27 mouse cellular contexts compared by ENCODE assay signal in genomic region chr14:30367074-30367473, GRCm38 (mm10).
DNase-seq lines count a peak whose midpoint lies in the region; ATAC-seq and TF ChIP-seq lines count a peak whose summit lies in the region.
"Had no signal": no experiment of that assay in that cellular context is flagged by ENCODE, and none has a peak within 500 bp of the region (broad histone marks: within the 10 kb centered on the region; RNA-seq: fewer than 3 reads in every experiment).

No protein-coding gene starts in this region.

- 0 out of 2 replicates have a peak, but pooled peaks cover 1% of the 10 kb centered on the region for H3K4me1 ChIP-seq in intestine, embryonic 14.5 days (replicated peaks; ENCODE audit: control insufficient read depth, insufficient read depth, low read length)
- H3K4me1 ChIP-seq in intestine, embryonic 16.5 days (ENCODE audit: control insufficient read depth, insufficient read depth, low read length), result no peaks in the 10 kb centered on the region
- no peaks in the 10 kb centered on the region for H3K4me1 ChIP-seq in stomach, postnatal 0 days (replicated peaks; ENCODE audit: control insufficient read depth, insufficient read depth)
- H3K4me1 ChIP-seq in heart, embryonic 10.5 days, result peaks cover 7% of the 10 kb centered on the region; the same call in 1 of the 2 replicates
- H3K4me1 ChIP-seq: embryonic facial prominence, embryonic 10.5 days; forebrain, embryonic 12.5 days; forebrain, embryonic 15.5 days; hindbrain, embryonic 12.5 days; hindbrain, embryonic 15.5 days; intestine, embryonic 15.5 days had no signal

- DNase-seq in cerebellum, adult 8-10 months, result peak; percentile 14
- no peak for DNase-seq in cerebellum, adult 11 months
- DNase-seq in intestine, embryonic 14.5 days (ENCODE audit: low spot score), result peak; percentile 33
- DNase-seq in stomach, postnatal 0 days (ENCODE audit: low spot score), result peak; percentile 1
- DNase-seq in heart, embryonic 10.5 days (ENCODE audit: low spot score), result no peak
- DNase-seq: adrenal gland, postnatal 10 days; B cell, adult 2 months; embryo, embryonic 11 days; gastrocnemius, postnatal 25 days; heart, adult 18-20 months; heart, postnatal 14 days; heart, postnatal 4 days; kidney, adult 18-20 months; kidney, adult 9 months had no signal

- H3K27ac ChIP-seq in intestine, embryonic 14.5 days (ENCODE audit: low read depth), result no peak overlapping the region
- no peak overlapping the region for H3K27ac ChIP-seq in intestine, embryonic 16.5 days (ENCODE audit: low read length)
- no peak overlapping the region for H3K27ac ChIP-seq in stomach, postnatal 0 days (replicated peaks)
- no peak overlapping the region for H3K27ac ChIP-seq in heart, embryonic 10.5 days
- H3K27ac ChIP-seq: embryonic facial prominence, embryonic 10.5 days; embryonic facial prominence, embryonic 13.5 days; forebrain, embryonic 12.5 days; forebrain, embryonic 15.5 days; heart, embryonic 13.5 days; hindbrain, embryonic 12.5 days; hindbrain, embryonic 15.5 days; intestine, embryonic 15.5 days had no signal

- no peaks in the 10 kb centered on the region for H3K36me3 ChIP-seq in intestine, embryonic 14.5 days (ENCODE audit: control insufficient read depth, insufficient read depth, low read length)
- H3K36me3 ChIP-seq in intestine, embryonic 16.5 days (ENCODE audit: control insufficient read depth, insufficient read depth, low read length), result no peaks in the 10 kb centered on the region
- no peaks in the 10 kb centered on the region for H3K36me3 ChIP-seq in stomach, postnatal 0 days (ENCODE audit: control insufficient read depth, insufficient read depth, low read length)
- H3K36me3 ChIP-seq in heart, embryonic 10.5 days, result no peaks in the 10 kb centered on the region
- H3K36me3 ChIP-seq: embryonic facial prominence, embryonic 10.5 days; embryonic facial prominence, embryonic 13.5 days; forebrain, embryonic 12.5 days; forebrain, embryonic 15.5 days; G1E; heart, embryonic 13.5 days; hindbrain, embryonic 12.5 days; hindbrain, embryonic 15.5 days; intestine, embryonic 15.5 days had no signal

- H3K4me2 ChIP-seq in intestine, embryonic 14.5 days (ENCODE audit: low read length), result no peak overlapping the region
- no peak overlapping the region for H3K4me2 ChIP-seq in intestine, embryonic 16.5 days (ENCODE audit: low read depth, low read length)
- H3K4me2 ChIP-seq in stomach, postnatal 0 days (replicated peaks; ENCODE audit: low read depth), result no peak overlapping the region
- H3K4me2 ChIP-seq: embryonic facial prominence, embryonic 13.5 days; forebrain, embryonic 12.5 days; forebrain, embryonic 15.5 days; heart, embryonic 13.5 days; hindbrain, embryonic 12.5 days; hindbrain, embryonic 15.5 days; intestine, embryonic 15.5 days had no signal

- 78% methylated on average over 4 of the region's 4 CpGs for WGBS in intestine, embryonic 14.5 days
- WGBS in intestine, embryonic 16.5 days, result 72% methylated on average over 4 of the region's 4 CpGs
- WGBS in stomach, postnatal 0 days, result 81% methylated on average over 4 of the region's 4 CpGs
- 61% methylated on average over 4 of the region's 4 CpGs for WGBS in heart, embryonic 10.5 days

- no peak for TF ChIP-seq EP300 in stomach, postnatal 0 days (optimal IDR thresholded peaks at IDR 0.05)

- no peak overlapping the region for H3K9ac ChIP-seq in intestine, embryonic 14.5 days (ENCODE audit: low read length)
- H3K9ac ChIP-seq in intestine, embryonic 16.5 days (ENCODE audit: low read depth, low read length), result no peak overlapping the region
- H3K9ac ChIP-seq in stomach, postnatal 0 days (ENCODE audit: low read length), result no peak overlapping the region
- H3K9ac ChIP-seq: embryonic facial prominence, embryonic 13.5 days; forebrain, embryonic 12.5 days; forebrain, embryonic 15.5 days; heart, embryonic 13.5 days; hindbrain, embryonic 12.5 days; hindbrain, embryonic 15.5 days; intestine, embryonic 15.5 days had no signal

- no peak for ATAC-seq in intestine, embryonic 14.5 days (replicated peaks; ENCODE audit: low FRiP score, low TSS enrichment, low read depth)
- ATAC-seq in intestine, embryonic 16.5 days, result no peak
- ATAC-seq in stomach, postnatal 0 days (ENCODE audit: low FRiP score, low TSS enrichment), result no peak
- ATAC-seq: forebrain, embryonic 15.5 days; intestine, embryonic 15.5 days; Patski had no signal

- TF ChIP-seq CTCF in stomach, postnatal 0 days (IDR thresholded peaks at IDR 0.05; ENCODE audit: low read depth), result no peak

- H3K4me3 ChIP-seq in intestine, embryonic 14.5 days (ENCODE audit: low read depth, low read length), result no peak overlapping the region
- H3K4me3 ChIP-seq in intestine, embryonic 16.5 days (ENCODE audit: low read length), result no peak overlapping the region
- H3K4me3 ChIP-seq in stomach, postnatal 0 days (ENCODE audit: low read depth, low read length), result no peak overlapping the region
- no peak overlapping the region for H3K4me3 ChIP-seq in heart, embryonic 10.5 days
- H3K4me3 ChIP-seq: embryonic facial prominence, embryonic 10.5 days; embryonic facial prominence, embryonic 13.5 days; erythroblast, embryonic 14.5 days; forebrain, embryonic 12.5 days; forebrain, embryonic 15.5 days; heart, embryonic 13.5 days; hindbrain, embryonic 12.5 days; hindbrain, embryonic 15.5 days; intestine, embryonic 15.5 days had no signal

- H3K9me3 ChIP-seq in intestine, embryonic 14.5 days (ENCODE audit: control insufficient read depth, low read length), result no peaks in the 10 kb centered on the region
- H3K9me3 ChIP-seq in intestine, embryonic 16.5 days (ENCODE audit: control insufficient read depth, low read length), result no peaks in the 10 kb centered on the region
- H3K9me3 ChIP-seq in stomach, postnatal 0 days (ENCODE audit: control insufficient read depth, low read length), result no peaks in the 10 kb centered on the region
- H3K9me3 ChIP-seq in heart, embryonic 10.5 days, result no peaks in the 10 kb centered on the region
- H3K9me3 ChIP-seq: embryonic facial prominence, embryonic 10.5 days; embryonic facial prominence, embryonic 13.5 days; forebrain, embryonic 12.5 days; forebrain, embryonic 15.5 days; G1E; heart, embryonic 13.5 days; hindbrain, embryonic 12.5 days; hindbrain, embryonic 15.5 days; intestine, embryonic 15.5 days had no signal

- H3K27me3 ChIP-seq in intestine, embryonic 14.5 days (replicated peaks; ENCODE audit: control insufficient read depth, insufficient read depth, low read length), result no peaks in the 10 kb centered on the region
- no peaks in the 10 kb centered on the region for H3K27me3 ChIP-seq in intestine, embryonic 16.5 days (replicated peaks; ENCODE audit: control insufficient read depth, insufficient read depth, low read length)
- no peaks in the 10 kb centered on the region for H3K27me3 ChIP-seq in stomach, postnatal 0 days (ENCODE audit: control insufficient read depth, insufficient read depth, low read length)
- H3K27me3 ChIP-seq in heart, embryonic 10.5 days (ENCODE audit: insufficient read depth, poor library complexity, severe bottlenecking), result no peaks in the 10 kb centered on the region
- H3K27me3 ChIP-seq: CH12.LX; embryonic facial prominence, embryonic 13.5 days; forebrain, embryonic 12.5 days; forebrain, embryonic 15.5 days; heart, embryonic 13.5 days; hindbrain, embryonic 12.5 days; hindbrain, embryonic 15.5 days; intestine, embryonic 15.5 days had no signal

Comparison
In these comparisons a context has a peak if more than half of its experiments do, and no peak if none do; other contexts are left out.
1. DNase-seq: peak in cerebellum, adult 8-10 months (single experiment), intestine, embryonic 14.5 days (single experiment) and stomach, postnatal 0 days (single experiment); none in cerebellum, adult 11 months (single experiment) and heart, embryonic 10.5 days (single experiment).